In genomic region chr7:45460860-45461314, GRCm38 (mm10) we compare ENCODE assay signal across 8 mouse cellular contexts. TPM values are rescaled to one million over a fixed set of nuclear protein-coding genes. Genes with fewer than 3 reads are reported as not detected.
DNase-seq lines count a peak whose midpoint lies in the region; ATAC-seq lines count a peak whose summit lies in the region.

No protein-coding gene starts in this region.

- peak; percentile 45 for DNase-seq in thymus, postnatal 14 days
- DNase-seq in thymus, postnatal 0 days (ENCODE audit: low spot score) = no peak
- peak; percentile 58 to 70 for DNase-seq in cerebellum, postnatal 14 days
- peak; percentile 69 for DNase-seq in gastrocnemius, postnatal 14 days
- no peak for DNase-seq in frontal cortex, postnatal 25 days (ENCODE audit: low spot score in 2 of 2)

- peak overlapping the region; percentile 29 for H3K4me3 ChIP-seq in intestine, embryonic 15.5 days (replicated peaks)
- H3K4me3 ChIP-seq in liver, embryonic 16.5 days (ENCODE audit: low read depth, low read length) = peak overlapping the region; percentile 70
- peak overlapping the region; percentile 69; the same call in 1 of the 2 replicates for H3K4me3 ChIP-seq in neural tube, embryonic 13.5 days

- intact Hi-C loops in gastrocnemius, postnatal 14 days (cut with DNase I; ENCODE audit: low total_unique reads) = no loop called here

- 5% methylated on average over 13 of the region's 13 CpGs for WGBS in intestine, embryonic 15.5 days
- 2% methylated on average over 13 of the region's 13 CpGs for whole genome bisulfite sequencing in liver, embryonic 16.5 days (ENCODE audit: insufficient replicate concordance)
- WGBS in neural tube, embryonic 13.5 days = 28% methylated on average over 13 of the region's 13 CpGs

- no peaks in the 10 kb centered on the region for H3K27me3 ChIP-seq in intestine, embryonic 15.5 days (replicated peaks)
- no peaks in the 10 kb centered on the region for H3K27me3 ChIP-seq in liver, embryonic 16.5 days (ENCODE audit: control insufficient read depth, insufficient read depth, low read depth, low read length)
- H3K27me3 ChIP-seq in neural tube, embryonic 13.5 days = no peaks in the 10 kb centered on the region

- H3K9me3 ChIP-seq in intestine, embryonic 15.5 days = no peaks in the 10 kb centered on the region
- H3K9me3 ChIP-seq in liver, embryonic 16.5 days (replicated peaks; ENCODE audit: control insufficient read depth, low read length) = no peaks in the 10 kb centered on the region
- no peaks in the 10 kb centered on the region for H3K9me3 ChIP-seq in neural tube, embryonic 13.5 days

- peak overlapping the region; percentile 43; the same call in 1 of the 2 replicates for H3K9ac ChIP-seq in intestine, embryonic 15.5 days
- peak overlapping the region; percentile 70 for H3K9ac ChIP-seq in liver, embryonic 16.5 days (ENCODE audit: low read depth, low read length)
- peak overlapping the region; percentile 66 for H3K9ac ChIP-seq in neural tube, embryonic 13.5 days

- peak overlapping the region; percentile 57 for H3K4me2 ChIP-seq in intestine, embryonic 15.5 days (replicated peaks)
- peak overlapping the region; percentile 79 for H3K4me2 ChIP-seq in liver, embryonic 16.5 days (ENCODE audit: low read depth, low read length)
- peak overlapping the region; percentile 58 for H3K4me2 ChIP-seq in neural tube, embryonic 13.5 days

- peak overlapping the region; percentile 89 for H3K27ac ChIP-seq in intestine, embryonic 15.5 days
- H3K27ac ChIP-seq in liver, embryonic 16.5 days (ENCODE audit: low read length) = peak overlapping the region; percentile 99
- H3K27ac ChIP-seq in neural tube, embryonic 13.5 days (replicated peaks) = peak overlapping the region; percentile 97

- peaks cover 25% of the 10 kb centered on the region for H3K36me3 ChIP-seq in intestine, embryonic 15.5 days
- H3K36me3 ChIP-seq in liver, embryonic 16.5 days (ENCODE audit: control insufficient read depth, insufficient read depth) = peaks cover 31% of the 10 kb centered on the region
- H3K36me3 ChIP-seq in neural tube, embryonic 13.5 days = peaks cover 65% of the 10 kb centered on the region

- ATAC-seq in intestine, embryonic 15.5 days = peak; percentile 64
- peak; percentile 70 for ATAC-seq in liver, embryonic 16.5 days (ENCODE audit: low read depth)
- no peak for ATAC-seq in neural tube, embryonic 13.5 days (ENCODE audit: low read depth)

- peaks cover 41% of the 10 kb centered on the region for H3K4me1 ChIP-seq in intestine, embryonic 15.5 days (replicated peaks)
- peaks cover 58% of the 10 kb centered on the region for H3K4me1 ChIP-seq in liver, embryonic 16.5 days (ENCODE audit: control insufficient read depth, low read depth, low read length)
- peaks cover 62% of the 10 kb centered on the region for H3K4me1 ChIP-seq in neural tube, embryonic 13.5 days (replicated peaks)

RNA-seq across cellular contexts. Expression of gene Ftl1, which starts 1.2 kb away (rescaled TPM):
- 3,702 and 3,772 TPM in 2 replicates for polyA plus RNA-seq in thymus, postnatal 0 days (2015; fragmentation: Nextera tagmentation; extraction: Ambion mirVana)
- total RNA-seq in gastrocnemius, postnatal 14 days (2021) = 100 to 1,000 TPM; 119 to 132 TPM
- polyA plus RNA-seq in intestine, embryonic 15.5 days (2015; fragmentation: Nextera tagmentation; extraction: Ambion mirVana) = 5,581 and 6,050 TPM in 2 replicates
- 6,125 and 6,166 TPM in 2 replicates for polyA plus RNA-seq in liver, embryonic 16.5 days (2015; fragmentation: Nextera tagmentation; extraction: Ambion mirVana)
- polyA plus RNA-seq in neural tube, embryonic 13.5 days (2015; fragmentation: Nextera tagmentation; extraction: Ambion mirVana) = 6,282 and 6,442 TPM in 2 replicates

RNA-seq across cellular contexts. Expression of gene Bax, which starts 5.8 kb away (rescaled TPM):
- 177 and 178 TPM in 2 replicates for polyA plus RNA-seq in thymus, postnatal 0 days (2015; fragmentation: Nextera tagmentation; extraction: Ambion mirVana)
- total RNA-seq in gastrocnemius, postnatal 14 days (2021) = 10 to 100 TPM; 20.1 to 22.4 TPM
- polyA plus RNA-seq in intestine, embryonic 15.5 days (2015; fragmentation: Nextera tagmentation; extraction: Ambion mirVana) = 181 and 185 TPM in 2 replicates
- 63.3 and 63.4 TPM in 2 replicates for polyA plus RNA-seq in liver, embryonic 16.5 days (2015; fragmentation: Nextera tagmentation; extraction: Ambion mirVana)
- polyA plus RNA-seq in neural tube, embryonic 13.5 days (2015; fragmentation: Nextera tagmentation; extraction: Ambion mirVana) = 184 and 237 TPM in 2 replicates

RNA-seq across cellular contexts. Expression of gene Tulp2, which starts 20.8 kb away (rescaled TPM):
- 2.6 and 2.8 TPM in 2 replicates for polyA plus RNA-seq in thymus, postnatal 0 days (2015; fragmentation: Nextera tagmentation; extraction: Ambion mirVana)
- total RNA-seq in gastrocnemius, postnatal 14 days (2021) = not detected
- polyA plus RNA-seq in intestine, embryonic 15.5 days (2015; fragmentation: Nextera tagmentation; extraction: Ambion mirVana) = 1.8 and 1.9 TPM in 2 replicates
- polyA plus RNA-seq in liver, embryonic 16.5 days (2015; fragmentation: Nextera tagmentation; extraction: Ambion mirVana) = 0.41 and 0.75 TPM in 2 replicates
- 0.13 and 0.29 TPM in 2 replicates for polyA plus RNA-seq in neural tube, embryonic 13.5 days (2015; fragmentation: Nextera tagmentation; extraction: Ambion mirVana)

RNA-seq across cellular contexts. Expression of gene Ruvbl2, which starts 23.0 kb away (rescaled TPM):
- 129 and 143 TPM in 2 replicates for polyA plus RNA-seq in thymus, postnatal 0 days (2015; fragmentation: Nextera tagmentation; extraction: Ambion mirVana)
- 10 to 100 TPM; 20.3 to 23.7 TPM for total RNA-seq in gastrocnemius, postnatal 14 days (2021)
- polyA plus RNA-seq in intestine, embryonic 15.5 days (2015; fragmentation: Nextera tagmentation; extraction: Ambion mirVana) = 147 and 150 TPM in 2 replicates
- 58.8 and 59.4 TPM in 2 replicates for polyA plus RNA-seq in liver, embryonic 16.5 days (2015; fragmentation: Nextera tagmentation; extraction: Ambion mirVana)
- 89.7 and 111 TPM in 2 replicates for polyA plus RNA-seq in neural tube, embryonic 13.5 days (2015; fragmentation: Nextera tagmentation; extraction: Ambion mirVana)

RNA-seq across cellular contexts. Expression of gene Gm45808, which starts 25.7 kb away (rescaled TPM):
- polyA plus RNA-seq in thymus, postnatal 0 days (2015; fragmentation: Nextera tagmentation; extraction: Ambion mirVana) = not detected in 2 replicates
- 1 to 10 TPM; 6.0 to 6.2 TPM for total RNA-seq in gastrocnemius, postnatal 14 days (2021)
- polyA plus RNA-seq in intestine, embryonic 15.5 days (2015; fragmentation: Nextera tagmentation; extraction: Ambion mirVana) = not detected in 2 replicates
- polyA plus RNA-seq in liver, embryonic 16.5 days (2015; fragmentation: Nextera tagmentation; extraction: Ambion mirVana) = not detected in 2 replicates
- polyA plus RNA-seq in neural tube, embryonic 13.5 days (2015; fragmentation: Nextera tagmentation; extraction: Ambion mirVana) = not detected in 2 replicates

Comparison
In these comparisons a context has a peak if more than half of its experiments do, and no peak if none do; other contexts are left out.
1. DNase-seq: peak in thymus, postnatal 14 days (single experiment), cerebellum, postnatal 14 days (2 of 2) and gastrocnemius, postnatal 14 days (single experiment); none in thymus, postnatal 0 days (single experiment) and frontal cortex, postnatal 25 days (0 of 2).
2. Peak in every context shown above with its lines, with median percentiles within 50 percentile points of each other: H3K27ac ChIP-seq, H3K4me2 ChIP-seq, H3K4me3 ChIP-seq and H3K9ac ChIP-seq.